Mouse (Mus musculus): ENCODE data around the gene Lrrtm4. TPM values are rescaled to one million over a fixed set of nuclear protein-coding genes. Genes with fewer than 3 reads are reported as not detected.

The Lrrtm4 gene
- polyA plus RNA-seq, 1 experiment = 9.0 TPM

- H3K4me3 ChIP-seq (replicated peaks; ENCODE audit: insufficient read depth, low read depth, low read length) = no peak overlapping the region
- DNase-seq = no peak
- no peaks in the 10 kb centered on the region for H3K4me1 ChIP-seq (ENCODE audit: control insufficient read depth, insufficient read depth, low read length)
- no peak overlapping the region for H3K27ac ChIP-seq (ENCODE audit: insufficient read depth, low read length)
- no peak for TF ChIP-seq POLR2A (IDR thresholded peaks at IDR 0.05; ENCODE audit: borderline replicate concordance, insufficient read depth, low read length)
- no peak for TF ChIP-seq CTCF (IDR thresholded peaks at IDR 0.05; ENCODE audit: borderline replicate concordance, insufficient read depth, low read depth, low read length)
- H3K27me3 ChIP-seq (ENCODE audit: control insufficient read depth, insufficient read depth, low read length) = no peaks in the 10 kb centered on the region
- 82% methylated on average over 5 of the region's 5 CpGs for WGBS
These were observed 191.6 kb downstream of the Lrrtm4 start for GRCm38 (mm10) chr6:80210281-80210680.

GRCm38 (mm10) chr6:80261595-80261994, 242.9 kb downstream of the Lrrtm4 start:
- 98% methylated on average over 1 of the region's 1 CpGs for whole genome bisulfite sequencing
- no peak overlapping the region for H3K4me3 ChIP-seq (replicated peaks; ENCODE audit: insufficient read depth, low read depth, low read length)
- no peaks in the 10 kb centered on the region for H3K4me1 ChIP-seq (ENCODE audit: control insufficient read depth, insufficient read depth, low read length)
- no peak for DNase-seq
- TF ChIP-seq POLR2A (IDR thresholded peaks at IDR 0.05; ENCODE audit: borderline replicate concordance, insufficient read depth, low read length) = no peak
- no peak for TF ChIP-seq CTCF (IDR thresholded peaks at IDR 0.05; ENCODE audit: borderline replicate concordance, insufficient read depth, low read depth, low read length)
- no peak overlapping the region for H3K27ac ChIP-seq (ENCODE audit: insufficient read depth, low read length)
- H3K27me3 ChIP-seq (ENCODE audit: control insufficient read depth, insufficient read depth, low read length) = no peaks in the 10 kb centered on the region

- H3K4me3 ChIP-seq (replicated peaks; ENCODE audit: insufficient read depth, low read depth, low read length) = no peak overlapping the region
- no peaks in the 10 kb centered on the region for H3K4me1 ChIP-seq (ENCODE audit: control insufficient read depth, insufficient read depth, low read length)
- TF ChIP-seq CTCF (IDR thresholded peaks at IDR 0.05; ENCODE audit: borderline replicate concordance, insufficient read depth, low read depth, low read length) (no peak), POLR2A (IDR thresholded peaks at IDR 0.05; ENCODE audit: borderline replicate concordance, insufficient read depth, low read length) (no peak)
- H3K27me3 ChIP-seq (ENCODE audit: control insufficient read depth, insufficient read depth, low read length) = no peaks in the 10 kb centered on the region
- 61% methylated on average over 4 of the region's 4 CpGs for WGBS
- DNase-seq = no peak
- no peak overlapping the region for H3K27ac ChIP-seq (ENCODE audit: insufficient read depth, low read length)
These were observed 245.3 kb downstream of the Lrrtm4 start for GRCm38 (mm10) chr6:80263972-80264371.

GRCm38 (mm10) chr6:80264584-80264983, 245.9 kb downstream of the Lrrtm4 start:
- no peaks in the 10 kb centered on the region for H3K4me1 ChIP-seq (ENCODE audit: control insufficient read depth, insufficient read depth, low read length)
- no peak overlapping the region for H3K27ac ChIP-seq (ENCODE audit: insufficient read depth, low read length)
- TF ChIP-seq CTCF (IDR thresholded peaks at IDR 0.05; ENCODE audit: borderline replicate concordance, insufficient read depth, low read depth, low read length) (no peak), POLR2A (IDR thresholded peaks at IDR 0.05; ENCODE audit: borderline replicate concordance, insufficient read depth, low read length) (no peak)
- H3K4me3 ChIP-seq (replicated peaks; ENCODE audit: insufficient read depth, low read depth, low read length) = no peak overlapping the region
- H3K27me3 ChIP-seq (ENCODE audit: control insufficient read depth, insufficient read depth, low read length) = no peaks in the 10 kb centered on the region
- no peak for DNase-seq

- Histone ChIP-seq H3K27ac (ENCODE audit: insufficient read depth, low read length) (no peak overlapping the region), H3K4me1 (ENCODE audit: control insufficient read depth, insufficient read depth, low read length) (no peaks in the 10 kb centered on the region), H3K27me3 (ENCODE audit: control insufficient read depth, insufficient read depth, low read length) (no peaks in the 10 kb centered on the region), H3K4me3 (replicated peaks; ENCODE audit: insufficient read depth, low read depth, low read length) (no peak overlapping the region)
- 25% methylated on average over 3 of the region's 3 CpGs for WGBS
- DNase-seq = no peak
- no peak for TF ChIP-seq CTCF (IDR thresholded peaks at IDR 0.05; ENCODE audit: borderline replicate concordance, insufficient read depth, low read depth, low read length)
- no peak for TF ChIP-seq POLR2A (IDR thresholded peaks at IDR 0.05; ENCODE audit: borderline replicate concordance, insufficient read depth, low read length)
These were observed 247.1 kb downstream of the Lrrtm4 start for GRCm38 (mm10) chr6:80265746-80266145.

GRCm38 (mm10) chr6:80286968-80287367, 268.3 kb downstream of the Lrrtm4 start:
- Histone ChIP-seq H3K27me3 (ENCODE audit: control insufficient read depth, insufficient read depth, low read length) (no peaks in the 10 kb centered on the region), H3K27ac (ENCODE audit: insufficient read depth, low read length) (no peak overlapping the region), H3K4me1 (ENCODE audit: control insufficient read depth, insufficient read depth, low read length) (no peaks in the 10 kb centered on the region), H3K4me3 (replicated peaks; ENCODE audit: insufficient read depth, low read depth, low read length) (no peak overlapping the region)
- TF ChIP-seq POLR2A (IDR thresholded peaks at IDR 0.05; ENCODE audit: borderline replicate concordance, insufficient read depth, low read length) = no peak
- TF ChIP-seq CTCF (IDR thresholded peaks at IDR 0.05; ENCODE audit: borderline replicate concordance, insufficient read depth, low read depth, low read length) = no peak
- WGBS = 96% methylated on average over 1 of the region's 1 CpGs
- no peak for DNase-seq

GRCm38 (mm10) chr6:80301871-80302270, 283.2 kb downstream of the Lrrtm4 start:
- Histone ChIP-seq H3K27ac (ENCODE audit: insufficient read depth, low read length) (no peak overlapping the region), H3K4me3 (replicated peaks; ENCODE audit: insufficient read depth, low read depth, low read length) (no peak overlapping the region), H3K4me1 (ENCODE audit: control insufficient read depth, insufficient read depth, low read length) (no peaks in the 10 kb centered on the region), H3K27me3 (ENCODE audit: control insufficient read depth, insufficient read depth, low read length) (no peaks in the 10 kb centered on the region)
- no peak for DNase-seq
- TF ChIP-seq POLR2A (IDR thresholded peaks at IDR 0.05; ENCODE audit: borderline replicate concordance, insufficient read depth, low read length) = no peak
- no peak for TF ChIP-seq CTCF (IDR thresholded peaks at IDR 0.05; ENCODE audit: borderline replicate concordance, insufficient read depth, low read depth, low read length)

GRCm38 (mm10) chr6:80303568-80303967, 284.9 kb downstream of the Lrrtm4 start:
- H3K4me1 ChIP-seq (ENCODE audit: control insufficient read depth, insufficient read depth, low read length) = no peaks in the 10 kb centered on the region
- TF ChIP-seq CTCF (IDR thresholded peaks at IDR 0.05; ENCODE audit: borderline replicate concordance, insufficient read depth, low read depth, low read length) = no peak
- no peak for TF ChIP-seq POLR2A (IDR thresholded peaks at IDR 0.05; ENCODE audit: borderline replicate concordance, insufficient read depth, low read length)
- no peaks in the 10 kb centered on the region for H3K27me3 ChIP-seq (ENCODE audit: control insufficient read depth, insufficient read depth, low read length)
- 89% methylated on average over 1 of the region's 1 CpGs for WGBS
- H3K27ac ChIP-seq (ENCODE audit: insufficient read depth, low read length) = no peak overlapping the region
- DNase-seq = no peak
- H3K4me3 ChIP-seq (replicated peaks; ENCODE audit: insufficient read depth, low read depth, low read length) = no peak overlapping the region
